Mouse (Mus musculus) lung, embryonic 16.5 days (tissue): ENCODE results near the gene Axdnd1. TPM values are rescaled to one million over a fixed set of nuclear protein-coding genes. Genes with fewer than 3 reads are reported as not detected.
A peak's percentile ranks its signal among the peaks of the same experiment; 100 is the strongest.
"Not testable (repeated sequence)": the region's sequence is repeated elsewhere in the genome, so short reads cannot be mapped to it uniquely, and the experiment has no call there.

Experiments used
- ATAC-seq: fragments of 200-750 bp; cut with Nextera tagmentation; 2 replicates; pipeline ENCODE4 v1.8.0; 2017; ENCODE audit warnings: low read depth, mild to moderate bottlenecking, moderate library complexity
- H3K27ac ChIP-seq: fragments of 300-500 bp; sonication (generic); 2 replicates; pipeline ENCODE4 v1.5.1; 2014; ENCODE audit warnings: mild to moderate bottlenecking, control low read depth, low read length
- H3K27me3 ChIP-seq: fragments of 300-500 bp; sonication (generic); 2 replicates; pipeline ENCODE4 v1.6.1; 2014; ENCODE audit warnings: low read depth, low read length, mixed read lengths; ENCODE audit not compliant: control insufficient read depth, insufficient read depth
- H3K36me3 ChIP-seq: fragments of 300-500 bp; sonication (generic); 2 replicates; pipeline ENCODE4 v1.6.1; 2014; ENCODE audit warnings: low read length; ENCODE audit not compliant: control insufficient read depth, insufficient read depth
- H3K4me1 ChIP-seq: fragments of 300-500 bp; sonication (generic); replicated peaks from 2 replicates; pipeline ENCODE4 v1.6.1; 2014; ENCODE audit warnings: low read length, mixed read lengths; ENCODE audit not compliant: control insufficient read depth, insufficient read depth
- H3K4me2 ChIP-seq: fragments of 300-500 bp; sonication (generic); 2 replicates; pipeline ENCODE4 v1.6.1; 2014; ENCODE audit warnings: low read depth, low read length, control low read depth
- H3K4me3 ChIP-seq: fragments of 300-500 bp; sonication (generic); 2 replicates; pipeline ENCODE4 v1.5.1; 2014; ENCODE audit warnings: mild to moderate bottlenecking, low read length, control low read depth
- H3K9ac ChIP-seq: fragments of 300-500 bp; sonication (generic); 2 replicates; pipeline ENCODE4 v1.6.1; 2014; ENCODE audit warnings: low read length, control low read depth
- H3K9me3 ChIP-seq: fragments of 300-500 bp; sonication (generic); 2 replicates; pipeline ENCODE4 v1.6.1; 2016; ENCODE audit warnings: low read length; ENCODE audit not compliant: control insufficient read depth
- WGBS: fragments of 180-500 bp; shearing (Covaris S2); extraction: QIAGEN DNeasy Blood & Tissue Kit; methylation state at CpG from one replicate; pipeline ENCODE4 v1.1.7; 2014; 5-methylcytosine and 5-hydroxymethylcytosine counted together
- polyA plus RNA-seq: library from polyadenylated mRNA; unstranded; fragments of >200 nt; fragmentation: Nextera tagmentation; extraction: Ambion mirVana; gene quantifications from 2 replicates; pipeline ENCODE4 v1.2.1, GENCODE M21; 2015

Axdnd1 gene
- polyA plus RNA-seq, 1 experiment from 2014 or later = 0.41 TPM

GRCm38 (mm10) chr1:156310630-156311029 is 110.3 kb downstream of the Axdnd1 start, which contains the start of gene Nphs2:
Gene Nphs2, plus strand, starts transcription at chr1:156310727.
- Histone ChIP-seq H3K27me3 (peaks cover 20% of the 10 kb centered on the region), H3K9me3 (no peaks in the 10 kb centered on the region), H3K9ac (no peak within 1 kb of the TSS), H3K36me3 (no peaks in the 10 kb centered on the region), H3K4me3 (peak within 1 kb of the TSS; percentile 22), H3K27ac (no peak within 1 kb of the TSS), H3K4me2 (peak within 1 kb of the TSS; percentile 51), H3K4me1 (peaks cover 4% of the 10 kb centered on the region; the same call in 1 of the 2 replicates)
- ATAC-seq = no peak
- 4% methylated on average over 29 of the region's 29 CpGs for WGBS

GRCm38 (mm10) chr1:156308595-156308994 is 112.4 kb downstream of the Axdnd1 start:
- H3K4me3 ChIP-seq = no peak overlapping the region
- no peak overlapping the region for H3K27ac ChIP-seq
- H3K9me3 ChIP-seq = no peaks in the 10 kb centered on the region
- H3K4me2 ChIP-seq = no peak overlapping the region
- H3K36me3 ChIP-seq = no peaks in the 10 kb centered on the region
- peaks cover 37% of the 10 kb centered on the region for H3K27me3 ChIP-seq
- ATAC-seq = no peak
- H3K4me1 ChIP-seq = peaks cover 4% of the 10 kb centered on the region; the same call in 1 of the 2 replicates
- 68% methylated on average over 1 of the region's 1 CpGs for WGBS
- H3K9ac ChIP-seq = no peak overlapping the region

- Histone ChIP-seq H3K9ac (peak within 1 kb of the TSS; percentile 61), H3K27me3 (peaks cover 40% of the 10 kb centered on the region), H3K36me3 (no peaks in the 10 kb centered on the region), H3K4me3 (peak within 1 kb of the TSS; percentile 66), H3K4me2 (peak within 1 kb of the TSS; percentile 99), H3K4me1 (no peaks in the 10 kb centered on the region; the same call in 1 of the 2 replicates), H3K9me3 (peaks cover 5% of the 10 kb centered on the region), H3K27ac (no peak within 1 kb of the TSS)
- under 1% methylated on average over 69 of the region's 85 CpGs for WGBS
- peak; percentile 79 for ATAC-seq
Observed at GRCm38 (mm10) chr1:156302911-156303749, 117.8 kb downstream of the Axdnd1 start, which contains the start of gene Tdrd5. Gene Tdrd5, minus strand, starts transcription at chr1:156303664.

- H3K27me3 ChIP-seq = no peaks in the 10 kb centered on the region
- no peak overlapping the region for H3K27ac ChIP-seq
- ATAC-seq = no peak
- no peak overlapping the region for H3K4me3 ChIP-seq
- 69% methylated on average over 6 of the region's 6 CpGs for WGBS
- H3K4me2 ChIP-seq = no peak overlapping the region
- peaks cover 2% of the 10 kb centered on the region; the same call in 1 of the 2 replicates for H3K9me3 ChIP-seq
- H3K4me1 ChIP-seq = no peaks in the 10 kb centered on the region
- H3K9ac ChIP-seq = no peak overlapping the region
- no peaks in the 10 kb centered on the region for H3K36me3 ChIP-seq
Observed at GRCm38 (mm10) chr1:156290016-156290415, 130.9 kb downstream of the Axdnd1 start.

GRCm38 (mm10) chr1:156289222-156289587 is 131.8 kb downstream of the Axdnd1 start:
- not testable (repeated sequence) for H3K9me3 ChIP-seq, H3K9ac ChIP-seq, H3K4me1 ChIP-seq, H3K4me2 ChIP-seq, H3K27ac ChIP-seq, H3K4me3 ChIP-seq, H3K36me3 ChIP-seq, H3K27me3 ChIP-seq, ATAC-seq
- 52% methylated on average over 10 of the region's 10 CpGs for WGBS

GRCm38 (mm10) chr1:156288556-156289221 is 132.3 kb downstream of the Axdnd1 start:
- Histone ChIP-seq H3K4me1 (no peaks in the 10 kb centered on the region), H3K27ac (no peak overlapping the region), H3K9ac (no peak overlapping the region), H3K36me3 (no peaks in the 10 kb centered on the region), H3K27me3 (no peaks in the 10 kb centered on the region), H3K9me3 (peaks cover 2% of the 10 kb centered on the region; the same call in 1 of the 2 replicates), H3K4me3 (no peak overlapping the region), H3K4me2 (no peak overlapping the region)
- ATAC-seq = no peak
- WGBS = 73% methylated on average over 9 of the region's 9 CpGs

- WGBS = 77% methylated on average over 5 of the region's 5 CpGs
- H3K27me3 ChIP-seq = no peaks in the 10 kb centered on the region
Observed at GRCm38 (mm10) chr1:156285541-156285896, 135.4 kb downstream of the Axdnd1 start.

GRCm38 (mm10) chr1:156284851-156285540 is 136.0 kb downstream of the Axdnd1 start:
- Histone ChIP-seq H3K4me3 (no peak overlapping the region), H3K4me1 (no peaks in the 10 kb centered on the region), H3K9ac (no peak overlapping the region), H3K27me3 (no peaks in the 10 kb centered on the region), H3K4me2 (no peak overlapping the region), H3K27ac (no peak overlapping the region), H3K36me3 (no peaks in the 10 kb centered on the region), H3K9me3 (peaks cover 2% of the 10 kb centered on the region; the same call in 1 of the 2 replicates)
- WGBS = 31% methylated on average over 9 of the region's 9 CpGs
- ATAC-seq = no peak

More at GRCm38 (mm10) chr1:156285541-156285896, 135.4 kb downstream of the Axdnd1 start:
- H3K9me3 ChIP-seq = peaks cover 2% of the 10 kb centered on the region; the same call in 1 of the 2 replicates
- no peak overlapping the region for H3K4me2 ChIP-seq
- no peak overlapping the region for H3K27ac ChIP-seq
- H3K4me3 ChIP-seq = no peak overlapping the region
- no peaks in the 10 kb centered on the region for H3K36me3 ChIP-seq
- ATAC-seq = no peak
- no peaks in the 10 kb centered on the region for H3K4me1 ChIP-seq
- H3K9ac ChIP-seq = no peak overlapping the region

GRCm38 (mm10) chr1:156284207-156284606 is 136.8 kb downstream of the Axdnd1 start:
- H3K4me2 ChIP-seq = no peak overlapping the region
- no peak overlapping the region for H3K27ac ChIP-seq
- 55% methylated on average over 10 of the region's 10 CpGs for WGBS
- H3K9ac ChIP-seq = no peak overlapping the region
- no peaks in the 10 kb centered on the region for H3K36me3 ChIP-seq
- peaks cover 2% of the 10 kb centered on the region; the same call in 1 of the 2 replicates for H3K9me3 ChIP-seq
- H3K4me3 ChIP-seq = no peak overlapping the region
- ATAC-seq = no peak
- H3K4me1 ChIP-seq = no peaks in the 10 kb centered on the region
- H3K27me3 ChIP-seq = no peaks in the 10 kb centered on the region
